Mouse (Mus musculus): ENCODE data around the gene Gm4567. TPM values are rescaled to one million over a fixed set of nuclear protein-coding genes. Genes with fewer than 3 reads are reported as not detected.

Gm4567 gene
- polyA plus RNA-seq (2015; fragmentation: Nextera tagmentation; extraction: Ambion mirVana), result not detected in 2 replicates

GRCm38 (mm10) chr7:22719610-22720009 lies at the start of gene Gm4567:
Gene Gm4567 (minus strand): TSS chr7:22719710.

GRCm38 (mm10) chr7:22761397-22761796 lies 41.9 kb upstream of the Gm4567 start, which contains the start of gene Vmn1r157:
Gene Vmn1r157 (plus strand): TSS chr7:22761697.

GRCm38 (mm10) chr7:22692217-22692616 lies 27.3 kb downstream of the Gm4567 start, which contains the start of gene Gm8693:
Gene Gm8693 (minus strand): TSS chr7:22692317.

Other genes with a start within 250 kb of the Gm4567 start
- not detected in 2 replicates for gene Vmn1r151, start 220.0 kb downstream of the Gm4567 start, polyA plus RNA-seq (2015; fragmentation: Nextera tagmentation; extraction: Ambion mirVana)
- not detected in 2 replicates for gene Vmn1r152, start 196.7 kb downstream of the Gm4567 start, polyA plus RNA-seq (2015; fragmentation: Nextera tagmentation; extraction: Ambion mirVana)
- gene Gm8677, start 184.8 kb downstream of the Gm4567 start, polyA plus RNA-seq (2015; fragmentation: Nextera tagmentation; extraction: Ambion mirVana), result not detected in 2 replicates
- not detected in 2 replicates for gene Gm4201, start 154.4 kb downstream of the Gm4567 start, polyA plus RNA-seq (2015; fragmentation: Nextera tagmentation; extraction: Ambion mirVana)
- gene Gm4565, start 131.6 kb downstream of the Gm4567 start, polyA plus RNA-seq (2015; fragmentation: Nextera tagmentation; extraction: Ambion mirVana), result 0.16 TPM in 1 of 2 replicates, not detected in the other
- gene Vmn1r155, start 61.7 kb downstream of the Gm4567 start, polyA plus RNA-seq (2015; fragmentation: Nextera tagmentation; extraction: Ambion mirVana), result not detected in 2 replicates
- gene Gm8693, start 27.4 kb downstream of the Gm4567 start, polyA plus RNA-seq (2015; fragmentation: Nextera tagmentation; extraction: Ambion mirVana), result not detected in 2 replicates
- gene Vmn1r157, start 42.0 kb upstream of the Gm4567 start, polyA plus RNA-seq (2015; fragmentation: Nextera tagmentation; extraction: Ambion mirVana), result not detected in 2 replicates
- not detected in 2 replicates for gene Vmn1r158, start 71.1 kb upstream of the Gm4567 start, polyA plus RNA-seq (2015; fragmentation: Nextera tagmentation; extraction: Ambion mirVana)
- not detected in 2 replicates for gene Vmn1r159, start 123.9 kb upstream of the Gm4567 start, polyA plus RNA-seq (2015; fragmentation: Nextera tagmentation; extraction: Ambion mirVana)
- not detected in 2 replicates for gene Vmn1r160, start 151.5 kb upstream of the Gm4567 start, polyA plus RNA-seq (2015; fragmentation: Nextera tagmentation; extraction: Ambion mirVana)

Data from adrenal gland, postnatal 0 days (tissue).